Mouse (Mus musculus) bone marrow, adult 2 months (tissue): ENCODE data around the gene BC051019.

ENCODE experiments used
- CTCF ChIP-seq: fragments of 200-500 bp; IDR thresholded peaks from 2 replicates; pipeline ENCODE4 v1.5.1; 2011; ENCODE audit warnings: low read length, control low read depth; ENCODE audit not compliant: control insufficient read depth, insufficient read depth
- POLR2A ChIP-seq: fragments of 200-500 bp; IDR thresholded peaks from 2 replicates; pipeline ENCODE4 v1.6.1; 2011; ENCODE audit warnings: low read depth, mild to moderate bottlenecking, control low read depth, low read length, borderline replicate concordance; ENCODE audit not compliant: control insufficient read depth

DNA sequence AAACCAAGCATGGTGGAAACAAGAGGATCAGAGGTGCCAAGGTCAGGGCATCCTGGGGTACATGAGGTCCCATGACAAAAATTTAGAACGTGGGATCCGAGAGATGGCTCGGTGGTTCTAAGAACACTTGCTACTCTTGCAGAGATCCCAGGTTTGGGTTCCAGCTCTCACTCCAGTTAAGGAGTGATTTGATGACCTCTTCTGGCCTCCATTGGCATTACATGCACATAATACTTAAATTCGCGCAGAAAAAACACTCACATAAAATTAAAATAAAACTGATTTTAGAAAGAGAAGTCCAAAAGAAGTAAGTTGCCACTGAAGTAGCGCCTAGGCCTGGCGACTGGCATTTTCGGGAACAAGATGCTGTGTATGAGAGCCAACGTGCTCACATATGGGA, 4.4 kb downstream of the BC051019 start:
- no peak for TF ChIP-seq CTCF
- TF ChIP-seq POLR2A, result no peak
